ENCODE assay signal across 8 mouse cellular contexts in the genomic region with DNA sequence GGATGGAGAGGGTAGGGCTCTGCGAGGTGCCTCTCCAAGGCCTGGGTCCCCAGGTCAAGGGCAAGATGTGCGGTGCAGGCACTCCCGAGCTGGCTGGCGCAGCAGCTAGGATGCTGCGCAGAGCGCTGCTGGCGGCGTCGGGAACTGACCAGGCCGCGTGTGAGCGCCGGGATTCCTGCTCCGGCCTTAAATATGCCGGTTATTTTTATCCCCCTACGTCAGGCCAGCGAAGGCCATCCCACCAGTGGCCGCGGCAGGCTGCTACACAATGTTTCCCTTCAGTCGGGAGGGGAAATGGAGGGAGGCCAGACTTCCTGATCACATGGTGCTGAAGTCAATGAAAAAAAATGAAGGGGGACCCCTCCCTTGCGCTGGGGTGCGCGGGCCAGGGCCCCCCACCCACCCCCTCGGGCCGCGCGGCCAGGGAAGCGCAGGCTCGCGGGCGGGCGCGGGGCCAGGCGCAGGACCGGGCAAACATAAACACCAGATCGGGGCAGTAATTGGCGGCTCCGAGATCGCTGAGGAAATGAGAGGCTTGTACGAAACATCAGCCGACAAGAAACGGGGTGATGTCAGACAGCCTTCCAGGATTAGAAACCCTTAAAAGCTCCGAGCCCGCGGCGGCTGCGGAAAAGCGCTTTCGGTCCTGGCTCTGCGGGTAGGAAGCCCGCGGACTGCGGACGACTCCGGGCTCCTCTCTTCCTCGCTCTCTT.
DNase-seq lines count a peak whose midpoint lies in the region; ATAC-seq lines count a peak whose summit lies in the region.

No protein-coding gene starts in this region.

- H3K27me3 ChIP-seq in intestine, embryonic 14.5 days (replicated peaks; ENCODE audit: control insufficient read depth, insufficient read depth, low read length) = peaks cover 10% of the 10 kb centered on the region; the same call in 1 of the 2 replicates

- peak overlapping the region; percentile 96 for H3K27ac ChIP-seq in intestine, embryonic 14.5 days (ENCODE audit: low read depth)

- no peaks in the 10 kb centered on the region for H3K9me3 ChIP-seq in intestine, embryonic 14.5 days (ENCODE audit: control insufficient read depth, low read length)

- H3K4me3 ChIP-seq in intestine, embryonic 14.5 days (ENCODE audit: low read depth, low read length) = peak overlapping the region; percentile 51

- peak; percentile 80 for ATAC-seq in common myeloid progenitor, adult 5-6 weeks (replicated peaks; ENCODE audit: low read depth, poor library complexity, severe bottlenecking)
- peak; percentile 92 for ATAC-seq in intestine, embryonic 14.5 days (replicated peaks; ENCODE audit: low FRiP score, low TSS enrichment, low read depth)
- ATAC-seq in megakaryocyte, adult 5-6 weeks (ENCODE audit: poor library complexity, severe bottlenecking) = peak; percentile 83

- peak overlapping the region; percentile 65 for H3K9ac ChIP-seq in intestine, embryonic 14.5 days (ENCODE audit: low read length)

- DNase-seq in WW6 (ENCODE audit: low read depth, low spot score) = peak; percentile 13
- DNase-seq in gastrocnemius, postnatal 10 days = peak; percentile 85
- DNase-seq in intestine, embryonic 14.5 days (ENCODE audit: low spot score) = peak; percentile 89
- DNase-seq in left cerebral cortex, adult 9 months (ENCODE audit: low spot score in 2 of 2) = peak; percentile 69 to 86
- peak; percentile 86 for DNase-seq in right cerebral cortex, adult 18-20 months
- peak; percentile 59 to 87 for DNase-seq in urinary bladder, adult 18-20 months (ENCODE audit: low spot score in 2 of 2)

- H3K4me2 ChIP-seq in intestine, embryonic 14.5 days (ENCODE audit: low read length) = peak overlapping the region; percentile 67

- H3K36me3 ChIP-seq in intestine, embryonic 14.5 days (ENCODE audit: control insufficient read depth, insufficient read depth, low read length) = no peaks in the 10 kb centered on the region

- under 1% methylated on average over 55 of the region's 56 CpGs for WGBS in intestine, embryonic 14.5 days

- peaks cover 7% of the 10 kb centered on the region for H3K4me1 ChIP-seq in intestine, embryonic 14.5 days (replicated peaks; ENCODE audit: control insufficient read depth, insufficient read depth, low read length)

Comparison
In these comparisons a context has a peak if more than half of its experiments do, and no peak if none do; other contexts are left out.
1. Peak in every context shown above with its lines: DNase-seq, ATAC-seq, H3K4me3 ChIP-seq and H3K27ac ChIP-seq.
2. DNase-seq: peak in every context shown above with its lines; median percentile 89 in intestine, embryonic 14.5 days; 86 in right cerebral cortex, adult 18-20 months; 85 in gastrocnemius, postnatal 10 days; 78 in left cerebral cortex, adult 9 months; 73 in urinary bladder, adult 18-20 months; 13 in WW6.